Mouse (Mus musculus) limb, embryonic 14.5 days (tissue): ENCODE data around the gene Olfr995. TPM values are rescaled to one million over a fixed set of nuclear protein-coding genes. Genes with fewer than 3 reads are reported as not detected.

Experiments used
- ATAC-seq: fragments of 200-750 bp; cut with Nextera tagmentation; 2 replicates; pipeline ENCODE4 v1.8.0; 2017; ENCODE audit warnings: low read depth, moderate number of reproducible peaks, moderate TSS enrichment; ENCODE audit not compliant: low FRiP score
- DNase-seq: peaks from one replicate; pipeline ENCODE4 v3.0.0-alpha.2; 2015; ENCODE audit warnings: low spot score
- H3K27ac ChIP-seq: fragments of 300-500 bp; sonication (generic); replicated peaks from 2 replicates; pipeline ENCODE4 v1.5.1; 2014; ENCODE audit warnings: low read depth, mild to moderate bottlenecking, low read length, moderate library complexity, mixed read lengths
- H3K27me3 ChIP-seq: fragments of 300-500 bp; sonication (generic); 2 replicates; pipeline ENCODE4 v1.6.1; 2014; ENCODE audit warnings: low read length, mixed read lengths; ENCODE audit not compliant: control insufficient read depth, insufficient read depth
- H3K36me3 ChIP-seq: fragments of 300-500 bp; sonication (generic); 2 replicates; pipeline ENCODE4 v1.6.1; 2014; ENCODE audit warnings: mild to moderate bottlenecking, low read length, moderate library complexity, mixed read lengths; ENCODE audit not compliant: control insufficient read depth, insufficient read depth
- H3K4me1 ChIP-seq: fragments of 300-500 bp; sonication (generic); 2 replicates; pipeline ENCODE4 v1.6.1; 2014; ENCODE audit warnings: antibody characterized with exemption, low read length, mixed read lengths; ENCODE audit not compliant: control insufficient read depth, insufficient read depth
- H3K4me2 ChIP-seq: fragments of 300-500 bp; sonication (generic); replicated peaks from 2 replicates; pipeline ENCODE4 v1.6.1; 2014; ENCODE audit warnings: low read depth, mild to moderate bottlenecking, low read length, moderate library complexity; ENCODE audit not compliant: severe bottlenecking
- H3K4me3 ChIP-seq: fragments of 300-500 bp; sonication (generic); replicated peaks from 2 replicates; pipeline ENCODE4 v1.5.1; 2014; ENCODE audit warnings: low read length
- H3K9ac ChIP-seq: fragments of 300-500 bp; sonication (generic); 2 replicates; pipeline ENCODE4 v1.6.1; 2014; ENCODE audit warnings: mild to moderate bottlenecking, low read depth, low read length, moderate library complexity; ENCODE audit not compliant: severe bottlenecking
- H3K9me3 ChIP-seq: fragments of 300-500 bp; sonication (generic); 2 replicates; pipeline ENCODE4 v1.6.1; 2016; ENCODE audit warnings: low read length; ENCODE audit not compliant: control insufficient read depth
- POLR2A ChIP-seq: fragments of 200-500 bp; IDR thresholded peaks from 2 replicates; pipeline ENCODE4 v1.8.0; 2012; ENCODE audit warnings: inconsistent platforms, mild to moderate bottlenecking, moderate library complexity, borderline replicate concordance; ENCODE audit not compliant: insufficient read depth, insufficient read length; ENCODE audit errors: extremely low read depth
- WGBS: fragments of 180-500 bp; shearing (Covaris S2); extraction: QIAGEN DNeasy Blood & Tissue Kit; methylation state at CpG from one replicate; pipeline ENCODE4 v1.1.7; 2014; 5-methylcytosine and 5-hydroxymethylcytosine counted together
- polyA plus RNA-seq, 2 experiments: library from polyadenylated mRNA; depleted of rRNA in 1 of 2; stranded (reverse) in 1 of 2; unstranded in 1 of 2; fragments of >200 nt; fragmentation: Nextera tagmentation in 1 of 2; extraction: Ambion mirVana in 1 of 2; gene quantifications; 2 replicates each; pipeline versions ENCODE4 v1.2.1 to v1.2.3; 2012 to 2014

Olfr995 gene
- polyA plus RNA-seq, 2 experiments: not detected

DNA sequence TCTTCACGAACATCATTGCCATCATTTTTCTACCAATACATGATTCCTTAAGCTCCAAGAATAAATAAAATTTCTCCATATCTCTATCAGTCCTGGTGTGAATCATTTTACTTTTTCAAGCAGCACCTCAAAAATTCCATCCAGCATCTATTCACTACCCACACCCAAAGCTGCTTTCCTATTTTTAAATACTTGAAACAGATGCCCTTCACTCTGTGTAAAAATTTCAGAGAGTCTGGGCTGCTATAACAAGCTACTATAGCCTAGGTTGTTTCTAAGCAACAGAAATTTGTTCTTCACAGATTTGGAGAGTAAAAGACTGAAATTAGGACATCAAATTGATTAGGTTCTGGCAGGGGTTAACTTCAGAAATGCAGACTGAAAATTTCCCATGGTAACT lies 17.5 kb downstream of the Olfr995 start:
- ATAC-seq (no peak), DNase-seq (no peak)
- no peak overlapping the region for H3K9ac ChIP-seq
- H3K27ac ChIP-seq: no peak overlapping the region
- no peaks in the 10 kb centered on the region for H3K36me3 ChIP-seq
- no peak for TF ChIP-seq POLR2A
- H3K4me2 ChIP-seq: no peak overlapping the region
- no peaks in the 10 kb centered on the region for H3K4me1 ChIP-seq
- H3K9me3 ChIP-seq: no peaks in the 10 kb centered on the region
- no peaks in the 10 kb centered on the region for H3K27me3 ChIP-seq
- no peak overlapping the region for H3K4me3 ChIP-seq
- WGBS: 78% methylated on average over 1 of the region's 1 CpGs

DNA sequence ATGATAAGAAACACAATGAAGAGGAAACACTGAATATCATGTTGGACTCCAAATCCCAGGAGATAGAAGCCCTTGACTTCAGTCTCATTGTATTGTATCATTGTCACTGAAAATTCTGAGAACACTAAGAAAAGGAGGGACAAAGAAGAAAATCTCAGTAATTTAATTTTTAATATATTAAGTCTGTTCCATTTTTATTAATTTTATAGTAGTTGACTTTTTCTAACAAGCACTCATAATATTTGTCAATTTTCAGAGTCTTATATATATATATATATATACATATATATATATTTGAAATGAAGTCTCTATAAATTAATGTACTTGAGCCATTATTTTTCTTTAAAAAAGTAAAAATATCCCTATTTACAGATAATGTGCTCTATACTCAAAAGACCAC lies 28.7 kb downstream of the Olfr995 start, which contains the start of gene Olfr993:
Gene Olfr993 (minus strand): TSS at position 101 of the 400 bp plus-strand sequence.
- Histone ChIP-seq H3K4me2 (no peak within 1 kb of the TSS), H3K27ac (no peak within 1 kb of the TSS), H3K4me3 (no peak within 1 kb of the TSS), H3K27me3 (no peaks in the 10 kb centered on the region), H3K4me1 (no peaks in the 10 kb centered on the region), H3K9me3 (no peaks in the 10 kb centered on the region), H3K9ac (no peak within 1 kb of the TSS), H3K36me3 (no peaks in the 10 kb centered on the region)
- no peak for TF ChIP-seq POLR2A
- ATAC-seq (no peak), DNase-seq (no peak)

DNA sequence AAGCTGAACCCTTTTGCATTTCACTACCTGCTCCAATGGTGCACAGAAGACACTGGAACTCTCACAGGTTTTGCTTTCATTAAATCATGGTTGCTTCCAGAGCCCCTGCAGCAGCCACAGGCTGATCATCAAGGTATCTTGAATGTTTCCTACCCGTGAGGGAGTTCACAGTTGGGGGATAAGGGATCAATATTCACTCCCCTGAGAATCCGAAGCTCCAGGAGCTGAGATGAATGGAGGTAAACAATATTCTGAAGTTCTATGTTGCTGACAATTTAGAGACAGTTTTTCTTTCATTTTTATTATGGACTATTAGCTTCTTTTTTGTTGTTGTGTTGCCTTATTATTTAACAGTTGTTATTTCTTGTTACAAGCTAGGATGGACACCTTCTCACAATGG lies 34.1 kb downstream of the Olfr995 start, which contains the start of gene Olfr992:
Gene Olfr992 (minus strand): TSS at position 101 of the 400 bp plus-strand sequence.
- no peak for TF ChIP-seq POLR2A
- no peak within 1 kb of the TSS for H3K9ac ChIP-seq
- no peaks in the 10 kb centered on the region for H3K36me3 ChIP-seq
- no peaks in the 10 kb centered on the region for H3K9me3 ChIP-seq
- no peak within 1 kb of the TSS for H3K4me2 ChIP-seq
- no peaks in the 10 kb centered on the region for H3K4me1 ChIP-seq
- H3K27me3 ChIP-seq: no peaks in the 10 kb centered on the region
- ATAC-seq (no peak), DNase-seq (no peak)
- H3K27ac ChIP-seq: no peak within 1 kb of the TSS
- H3K4me3 ChIP-seq: no peak within 1 kb of the TSS
- WGBS: 64% methylated on average over 2 of the region's 2 CpGs

Other genes starting within 250 kb of the Olfr995 start
- gene Lrrc55, start 246.4 kb downstream of the Olfr995 start, polyA plus RNA-seq (2012; rRNA removed): 1.3 and 1.7 TPM in 2 replicates
- gene Lrrc55, start 246.4 kb downstream of the Olfr995 start, polyA plus RNA-seq (2014; fragmentation: Nextera tagmentation; extraction: Ambion mirVana): 0.91 and 1.0 TPM in 2 replicates
- not detected in 2 replicates for gene Olfr987, start 104.3 kb downstream of the Olfr995 start, polyA plus RNA-seq (2012; rRNA removed)
- gene Olfr987, start 104.3 kb downstream of the Olfr995 start, polyA plus RNA-seq (2014; fragmentation: Nextera tagmentation; extraction: Ambion mirVana): not detected in 2 replicates
- gene Olfr988, start 80.4 kb downstream of the Olfr995 start, polyA plus RNA-seq (2012; rRNA removed): not detected in 2 replicates
- gene Olfr988, start 80.4 kb downstream of the Olfr995 start, polyA plus RNA-seq (2014; fragmentation: Nextera tagmentation; extraction: Ambion mirVana): not detected in 2 replicates
- gene Olfr992, start 34.2 kb downstream of the Olfr995 start, polyA plus RNA-seq (2012; rRNA removed): not detected in 2 replicates
- gene Olfr992, start 34.2 kb downstream of the Olfr995 start, polyA plus RNA-seq (2014; fragmentation: Nextera tagmentation; extraction: Ambion mirVana): not detected in 2 replicates
- gene Olfr993, start 28.8 kb downstream of the Olfr995 start, polyA plus RNA-seq (2012; rRNA removed): not detected in 2 replicates
- not detected in 2 replicates for gene Olfr993, start 28.8 kb downstream of the Olfr995 start, polyA plus RNA-seq (2014; fragmentation: Nextera tagmentation; extraction: Ambion mirVana)
- not detected in 2 replicates for gene Olfr994, start 7.2 kb downstream of the Olfr995 start, polyA plus RNA-seq (2012; rRNA removed)
- not detected in 2 replicates for gene Olfr994, start 7.2 kb downstream of the Olfr995 start, polyA plus RNA-seq (2014; fragmentation: Nextera tagmentation; extraction: Ambion mirVana)
- gene 4833423E24Rik, start 75.4 kb upstream of the Olfr995 start, polyA plus RNA-seq (2012; rRNA removed): 2.2 and 3.9 TPM in 2 replicates
- 4.9 and 7.2 TPM in 2 replicates for gene 4833423E24Rik, start 75.4 kb upstream of the Olfr995 start, polyA plus RNA-seq (2014; fragmentation: Nextera tagmentation; extraction: Ambion mirVana)
- not detected in 2 replicates for gene Olfr996, start 135.6 kb upstream of the Olfr995 start, polyA plus RNA-seq (2012; rRNA removed)
- gene Olfr996, start 135.6 kb upstream of the Olfr995 start, polyA plus RNA-seq (2014; fragmentation: Nextera tagmentation; extraction: Ambion mirVana): not detected in 2 replicates
- gene Olfr998, start 145.3 kb upstream of the Olfr995 start, polyA plus RNA-seq (2012; rRNA removed): not detected in 2 replicates
- not detected in 2 replicates for gene Olfr998, start 145.3 kb upstream of the Olfr995 start, polyA plus RNA-seq (2014; fragmentation: Nextera tagmentation; extraction: Ambion mirVana)
- gene Olfr1000, start 168.3 kb upstream of the Olfr995 start, polyA plus RNA-seq (2012; rRNA removed): not detected in 2 replicates
- gene Olfr1000, start 168.3 kb upstream of the Olfr995 start, polyA plus RNA-seq (2014; fragmentation: Nextera tagmentation; extraction: Ambion mirVana): not detected in 2 replicates
- gene Olfr1002, start 207.1 kb upstream of the Olfr995 start, polyA plus RNA-seq (2012; rRNA removed): not detected in 2 replicates
- gene Olfr1002, start 207.1 kb upstream of the Olfr995 start, polyA plus RNA-seq (2014; fragmentation: Nextera tagmentation; extraction: Ambion mirVana): not detected in 2 replicates
- not detected in 2 replicates for gene Olfr154, start 220.8 kb upstream of the Olfr995 start, polyA plus RNA-seq (2012; rRNA removed)
- gene Olfr154, start 220.8 kb upstream of the Olfr995 start, polyA plus RNA-seq (2014; fragmentation: Nextera tagmentation; extraction: Ambion mirVana): not detected in 2 replicates
- not detected in 2 replicates for gene Olfr1006, start 235.1 kb upstream of the Olfr995 start, polyA plus RNA-seq (2012; rRNA removed)
- gene Olfr1006, start 235.1 kb upstream of the Olfr995 start, polyA plus RNA-seq (2014; fragmentation: Nextera tagmentation; extraction: Ambion mirVana): not detected in 2 replicates
- gene Olfr1008, start 245.8 kb upstream of the Olfr995 start, polyA plus RNA-seq (2012; rRNA removed): not detected in 2 replicates
- gene Olfr1008, start 245.8 kb upstream of the Olfr995 start, polyA plus RNA-seq (2014; fragmentation: Nextera tagmentation; extraction: Ambion mirVana): not detected in 2 replicates